In the genomic region with DNA sequence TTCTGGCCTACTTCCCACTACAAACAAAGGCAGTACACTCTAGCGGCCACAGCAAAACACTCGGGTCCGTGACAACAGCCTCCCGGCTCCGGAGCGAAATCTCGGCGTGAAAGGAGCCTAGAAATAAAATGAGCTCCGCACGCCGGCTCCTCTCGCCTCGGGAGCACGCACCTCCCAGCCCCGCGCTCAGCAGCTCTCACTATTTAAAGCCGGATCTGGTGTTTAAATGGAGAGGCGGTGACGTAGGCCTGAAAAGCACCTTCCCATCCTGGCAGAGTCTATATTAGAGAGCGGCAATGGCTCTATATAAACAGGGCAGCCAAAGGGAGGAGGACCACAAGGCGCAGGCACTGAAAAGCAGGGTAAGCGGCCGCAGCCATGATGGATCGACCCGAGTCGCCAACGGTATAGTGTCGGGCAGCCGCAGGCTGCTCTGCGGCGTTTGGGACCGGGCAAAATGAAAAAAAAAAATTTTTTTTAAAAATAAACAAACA, we compare ENCODE assay signal across 7 mouse cellular contexts. TPM values are rescaled to one million over a fixed set of nuclear protein-coding genes. Genes with fewer than 3 reads are reported as not detected.
DNase-seq lines count a peak whose midpoint lies in the region; ATAC-seq lines count a peak whose summit lies in the region.

No protein-coding gene starts in this region.

- H3K27ac ChIP-seq in embryonic facial prominence, embryonic 10.5 days (replicated peaks), result peak overlapping the region; percentile 100
- peak overlapping the region; percentile 100 for H3K27ac ChIP-seq in limb, embryonic 11.5 days (replicated peaks; ENCODE audit: low read depth, low read length)
- H3K27ac ChIP-seq in midbrain, embryonic 14.5 days (replicated peaks; ENCODE audit: low read depth, low read length), result peak overlapping the region; percentile 100

- peaks cover 33% of the 10 kb centered on the region for H3K36me3 ChIP-seq in embryonic facial prominence, embryonic 10.5 days (replicated peaks)
- H3K36me3 ChIP-seq in limb, embryonic 11.5 days (ENCODE audit: control insufficient read depth, insufficient read depth, low read length), result peaks cover 8% of the 10 kb centered on the region
- H3K36me3 ChIP-seq in midbrain, embryonic 14.5 days (ENCODE audit: control insufficient read depth, insufficient read depth, low read length), result peaks cover 17% of the 10 kb centered on the region

- under 1% methylated on average over 32 of the region's 32 CpGs for WGBS in embryonic facial prominence, embryonic 10.5 days
- 0% methylated on average over 32 of the region's 32 CpGs for WGBS in limb, embryonic 11.5 days
- under 1% methylated on average over 32 of the region's 32 CpGs for WGBS in midbrain, embryonic 14.5 days

- H3K27me3 ChIP-seq in embryonic facial prominence, embryonic 10.5 days (replicated peaks; ENCODE audit: low read depth, poor library complexity, severe bottlenecking), result no peaks in the 10 kb centered on the region
- no peaks in the 10 kb centered on the region for H3K27me3 ChIP-seq in limb, embryonic 11.5 days (ENCODE audit: control insufficient read depth, insufficient read depth, low read length)
- H3K27me3 ChIP-seq in midbrain, embryonic 14.5 days (ENCODE audit: control insufficient read depth, insufficient read depth, low read length), result no peaks in the 10 kb centered on the region

- peaks cover 14% of the 10 kb centered on the region for H3K4me1 ChIP-seq in embryonic facial prominence, embryonic 10.5 days
- 0 out of 2 replicates have a peak, but pooled peaks cover 3% of the 10 kb centered on the region for H3K4me1 ChIP-seq in limb, embryonic 11.5 days (ENCODE audit: control insufficient read depth, insufficient read depth, low read length)
- H3K4me1 ChIP-seq in midbrain, embryonic 14.5 days (ENCODE audit: control insufficient read depth, insufficient read depth, low read length), result peaks cover 31% of the 10 kb centered on the region

- no peaks in the 10 kb centered on the region for H3K9me3 ChIP-seq in embryonic facial prominence, embryonic 10.5 days
- H3K9me3 ChIP-seq in limb, embryonic 11.5 days (ENCODE audit: control insufficient read depth, low read length), result no peaks in the 10 kb centered on the region
- no peaks in the 10 kb centered on the region for H3K9me3 ChIP-seq in midbrain, embryonic 14.5 days (ENCODE audit: control insufficient read depth, low read length)

- H3K4me2 ChIP-seq in limb, embryonic 11.5 days (ENCODE audit: low read depth, severe bottlenecking), result peak overlapping the region; percentile 47
- H3K4me2 ChIP-seq in midbrain, embryonic 14.5 days (ENCODE audit: low read length), result peak overlapping the region; percentile 71

- H3K4me3 ChIP-seq in embryonic facial prominence, embryonic 10.5 days, result peak overlapping the region; percentile 91
- H3K4me3 ChIP-seq in limb, embryonic 11.5 days (ENCODE audit: low read depth, low read length), result peak overlapping the region; percentile 65
- peak overlapping the region; percentile 86 for H3K4me3 ChIP-seq in midbrain, embryonic 14.5 days (replicated peaks; ENCODE audit: low read depth, low read length)

- peak overlapping the region; percentile 100 for H3K9ac ChIP-seq in limb, embryonic 11.5 days (ENCODE audit: low read length)
- H3K9ac ChIP-seq in midbrain, embryonic 14.5 days (replicated peaks; ENCODE audit: low read length), result peak overlapping the region; percentile 100

- peak; percentile 97 for DNase-seq in adrenal gland, postnatal 10 days
- DNase-seq in embryonic facial prominence, embryonic 10.5 days (ENCODE audit: low spot score), result peak; percentile 91
- peak; percentile 100 for DNase-seq in heart, adult 11 months
- DNase-seq in kidney, adult 18-20 months, result peak; percentile 90
- peak; percentile 93 for DNase-seq in limb, embryonic 11.5 days (ENCODE audit: low spot score)
- DNase-seq in midbrain, embryonic 14.5 days, result peak; percentile 96
- DNase-seq in spleen, adult 18-20 months, result peak; percentile 83 to 84

- ATAC-seq in limb, embryonic 11.5 days (ENCODE audit: insufficient number of reproducible peaks, low FRiP score, low TSS enrichment, low read depth), result peak; percentile 90
- ATAC-seq in midbrain, embryonic 14.5 days (ENCODE audit: low FRiP score, low TSS enrichment), result peak; percentile 88

RNA-seq across cellular contexts. Expression of gene Gtf2a1, which starts 2.1 kb away (rescaled TPM):
- total RNA-seq in adrenal gland, postnatal 10 days (2021), result 10 to 100 TPM; 39.9 to 41.9 TPM
- polyA plus RNA-seq in embryonic facial prominence, embryonic 10.5 days (2016; fragmentation: Nextera tagmentation; extraction: Ambion mirVana), result 67.7 and 70.1 TPM in 2 replicates
- 39.8 and 46.6 TPM in 2 replicates for polyA plus RNA-seq in limb, embryonic 11.5 days (2014; fragmentation: Nextera tagmentation; extraction: Ambion mirVana)
- polyA plus RNA-seq in midbrain, embryonic 14.5 days (2014; fragmentation: Nextera tagmentation; extraction: Ambion mirVana), result 64.6 and 68.9 TPM in 2 replicates

Comparison
In these comparisons a context has a peak if more than half of its experiments do, and no peak if none do; other contexts are left out.
1. Peak in every context shown above with its lines: DNase-seq, ATAC-seq, H3K4me3 ChIP-seq and H3K27ac ChIP-seq.